Mouse (Mus musculus) spleen, adult 18-20 months (tissue): ENCODE measurements around the gene Entpd2.
A peak's percentile ranks its signal among the peaks of the same experiment; 100 is the strongest.
"Not testable (repeated sequence)": the region's sequence is repeated elsewhere in the genome, so short reads cannot be mapped to it uniquely, and the experiment has no call there.

Experiments
- DNase-seq, 2 experiments: peaks; one replicate each; pipeline ENCODE4 v3.0.0; 2022; ENCODE audit warnings: mixed read lengths in 2 of 2

Gene Entpd2

GRCm38 (mm10) chr2:25394281-25395221 is 1.1 kb upstream of the Entpd2 start:
- DNase-seq = no peak

- no peak for DNase-seq
Observed at GRCm38 (mm10) chr2:25396597-25396983, 916 bp downstream of the Entpd2 start.

- DNase-seq = no peak
Observed at GRCm38 (mm10) chr2:25397010-25397409, 1.3 kb downstream of the Entpd2 start.

GRCm38 (mm10) chr2:25398065-25398464 is 2.4 kb downstream of the Entpd2 start:
- DNase-seq = no peak

- no peak for DNase-seq
Observed at GRCm38 (mm10) chr2:25399051-25399450, 3.4 kb downstream of the Entpd2 start, which contains the start of gene Npdc1. Npdc1 (plus strand) TSS chr2:25399351.

- no peak for DNase-seq
Observed at GRCm38 (mm10) chr2:25400291-25400690, 4.6 kb downstream of the Entpd2 start.

- DNase-seq = no peak
Observed at GRCm38 (mm10) chr2:25400764-25401163, 5.1 kb downstream of the Entpd2 start.

GRCm38 (mm10) chr2:25402377-25402971 is 6.8 kb downstream of the Entpd2 start:
- peak; percentile 47 to 78 for DNase-seq

- peak in 1 of 2 experiments; percentile 30 for DNase-seq
Observed at GRCm38 (mm10) chr2:25402972-25403601, 7.4 kb downstream of the Entpd2 start.

GRCm38 (mm10) chr2:25403994-25404393 is 8.3 kb downstream of the Entpd2 start:
- DNase-seq = no peak

GRCm38 (mm10) chr2:25408908-25409307 is 13.2 kb downstream of the Entpd2 start:
- no peak for DNase-seq

GRCm38 (mm10) chr2:25413436-25413835 is 17.8 kb downstream of the Entpd2 start:
- not testable (repeated sequence) for DNase-seq

- DNase-seq = no peak
Observed at GRCm38 (mm10) chr2:25417426-25417825, 21.8 kb downstream of the Entpd2 start.

GRCm38 (mm10) chr2:25421896-25422295 is 26.2 kb downstream of the Entpd2 start:
- DNase-seq = peak in 1 of 2 experiments; percentile 52

- peak in 1 of 2 experiments; percentile 34 for DNase-seq
Observed at GRCm38 (mm10) chr2:25422587-25423410, 27.1 kb downstream of the Entpd2 start, which contains the start of gene Fut7. Fut7 (plus strand) TSS chr2:25423267.

- DNase-seq = no peak
Observed at GRCm38 (mm10) chr2:25423626-25424025, 28.0 kb downstream of the Entpd2 start.

GRCm38 (mm10) chr2:25425481-25425880 is 29.8 kb downstream of the Entpd2 start:
- DNase-seq = no peak

GRCm38 (mm10) chr2:25426721-25427191 is 31.1 kb downstream of the Entpd2 start:
- DNase-seq = peak; percentile 56 to 78

- no peak for DNase-seq
Observed at GRCm38 (mm10) chr2:25427256-25427655, 31.6 kb downstream of the Entpd2 start.

- peak; percentile 91 to 92 for DNase-seq
Observed at GRCm38 (mm10) chr2:25428442-25429236, 33.0 kb downstream of the Entpd2 start, which contains the start of gene Abca2. Abca2 (plus strand) TSS chr2:25428703.
